In the genomic region with DNA sequence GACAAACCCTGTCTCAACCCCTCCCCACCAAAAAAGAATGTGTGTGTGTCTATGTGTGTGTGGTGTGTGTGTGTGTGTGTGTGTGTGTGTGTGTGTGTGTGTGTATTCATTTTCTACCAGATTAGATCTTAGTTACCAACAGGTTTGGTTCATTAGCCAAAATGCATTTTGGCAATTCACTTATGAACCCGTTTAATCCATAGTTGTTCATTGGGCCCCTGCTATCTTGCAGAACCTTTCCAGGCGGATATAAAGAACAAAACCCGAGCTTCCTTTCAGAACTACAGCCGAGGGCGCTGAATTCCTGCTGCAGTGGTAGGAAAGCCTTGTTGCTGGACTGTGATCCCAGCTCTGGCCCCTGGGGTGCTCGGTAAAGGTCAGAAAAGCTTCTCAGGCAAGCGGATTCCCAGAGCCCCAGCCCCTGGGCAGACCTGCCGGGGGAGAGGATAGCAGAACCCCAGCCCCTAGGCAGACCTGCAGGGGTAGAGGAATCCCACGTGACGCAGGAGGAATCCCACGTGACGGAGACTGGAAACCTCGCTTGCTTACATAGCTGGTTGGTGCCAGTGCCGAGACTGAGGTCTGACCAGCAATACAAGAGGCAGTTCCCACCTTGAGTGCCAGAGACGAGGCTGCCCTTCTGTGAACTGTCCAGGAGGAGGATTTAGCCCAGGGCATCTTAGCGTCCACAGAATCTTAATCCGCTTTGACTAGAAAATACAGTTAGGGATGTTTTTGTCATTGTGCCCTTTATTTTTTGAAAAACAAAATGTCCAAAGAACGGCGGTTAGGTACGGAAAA, we compare ENCODE assay signal across 12 mouse cellular contexts. TPM values are rescaled to one million over a fixed set of nuclear protein-coding genes. Genes with fewer than 3 reads are reported as not detected.
DNase-seq lines count a peak whose midpoint lies in the region; ATAC-seq and TF ChIP-seq lines count a peak whose summit lies in the region.
"Had no signal": no experiment of that assay in that cellular context is flagged by ENCODE, and none has a peak within 500 bp of the region (broad histone marks: within the 10 kb centered on the region; RNA-seq: fewer than 3 reads in every experiment).

No protein-coding gene starts in this region.

- 0 out of 2 replicates have a peak, but pooled peaks cover under 1% of the 10 kb centered on the region for H3K4me1 ChIP-seq in forebrain, embryonic 15.5 days

- WGBS in forebrain, embryonic 15.5 days, result 38% methylated on average over 20 of the region's 20 CpGs

- H3K4me3 ChIP-seq in left cerebral cortex, adult 2 months, result no peak overlapping the region
- no peak overlapping the region for H3K4me3 ChIP-seq in forebrain, embryonic 15.5 days
- H3K4me3 ChIP-seq: liver, embryonic 13.5 days had no signal

- no peak overlapping the region for H3K9ac ChIP-seq in forebrain, embryonic 15.5 days (replicated peaks)
- H3K9ac ChIP-seq: liver, embryonic 13.5 days had no signal

- intact Hi-C loops in left cerebral cortex, adult 2 months (cut with DNase I), result no loop called here

- peak overlapping the region; percentile 25 for H3K4me2 ChIP-seq in forebrain, embryonic 15.5 days (replicated peaks)
- H3K4me2 ChIP-seq: liver, embryonic 13.5 days had no signal

- H3K27me3 ChIP-seq in forebrain, embryonic 15.5 days, result no peaks in the 10 kb centered on the region
- H3K27me3 ChIP-seq: CH12.LX had no signal

- no peak for DNase-seq in left cerebral cortex, adult 2 months (ENCODE audit: extremely low spot score in 1 of 2, low spot score in 2 of 2)
- DNase-seq in left cerebral cortex, adult 9 months (ENCODE audit: low spot score in 2 of 2), result no peak
- DNase-seq in heart, postnatal 4 days, result peak; percentile 18
- no peak for DNase-seq in spleen, postnatal 10 days (ENCODE audit: low spot score in 2 of 2)
- no peak for DNase-seq in cerebellum, adult 18-20 months
- no peak for DNase-seq in ovary, adult 18-20 months (ENCODE audit: low spot score)
- DNase-seq: cerebellum, adult 2 months; liver, embryonic 13.5 days had no signal

- 0 out of 2 replicates have a peak overlapping the region, but pooled peaks have one; percentile 1 for H3K27ac ChIP-seq in left cerebral cortex, adult 2 months
- no peak overlapping the region for H3K27ac ChIP-seq in forebrain, embryonic 15.5 days (replicated peaks)
- H3K27ac ChIP-seq: liver, embryonic 13.5 days had no signal

- no peaks in the 10 kb centered on the region for H3K36me3 ChIP-seq in forebrain, embryonic 15.5 days
- H3K36me3 ChIP-seq: liver, embryonic 13.5 days had no signal

- ATAC-seq in forebrain, embryonic 15.5 days (replicated peaks), result no peak
- ATAC-seq in granulocyte monocyte progenitor cell, adult 5-6 weeks (replicated peaks; ENCODE audit: poor library complexity, severe bottlenecking), result no peak
- ATAC-seq: activated CD4-positive, CD25-positive, alpha-beta regulatory T cell, adult 4 months had no signal

- H3K9me3 ChIP-seq in forebrain, embryonic 15.5 days, result no peaks in the 10 kb centered on the region
- H3K9me3 ChIP-seq: liver, embryonic 13.5 days had no signal

- TF ChIP-seq CTCF in left cerebral cortex, adult 2 months (IDR thresholded peaks at IDR 0.05), result no peak

RNA-seq across cellular contexts. Expression of a gene that starts 12.3 kb away (rescaled TPM):
- 1 to 10 TPM; 5.2 to 5.3 TPM for total RNA-seq in left cerebral cortex, adult 2 months (2021)
- 4.0 and 4.5 TPM in 2 replicates for polyA plus RNA-seq in forebrain, embryonic 15.5 days (2015; fragmentation: Nextera tagmentation; extraction: Ambion mirVana)
- total RNA-seq in heart, postnatal 4 days (2021), result 1 to 10 TPM; 2.8 to 3.6 TPM
- not detected in 2 replicates for total RNA-seq in granulocyte monocyte progenitor cell, adult 5-6 weeks (2014; fragmentation: Nextera tagmentation)
- total RNA-seq in granulocyte monocyte progenitor cell, adult 5-6 weeks (2017), result 0.46 TPM in 1 of 2 replicates, not detected in the other
